Mouse (Mus musculus) spleen, postnatal 10 days (tissue): ENCODE measurements around the gene Pcsk5.
"Not testable (repeated sequence)": the region's sequence is repeated elsewhere in the genome, so short reads cannot be mapped to it uniquely, and the experiment has no call there.

Experiments
- DNase-seq, 2 experiments: peaks; one replicate each; pipeline ENCODE4 v3.0.0; 2021 to 2022; ENCODE audit warnings: low spot score in 2 of 2

Gene Pcsk5

GRCm38 (mm10) chr19:17476021-17476420, 361.4 kb downstream of the Pcsk5 start:
- no peak for DNase-seq

- DNase-seq: not testable (repeated sequence)
Measured at GRCm38 (mm10) chr19:17473138-17473537, 364.3 kb downstream of the Pcsk5 start.

GRCm38 (mm10) chr19:17471861-17472260, 365.6 kb downstream of the Pcsk5 start:
- DNase-seq: no peak

- no peak for DNase-seq
Measured at GRCm38 (mm10) chr19:17471196-17471595, 366.2 kb downstream of the Pcsk5 start.

GRCm38 (mm10) chr19:17467556-17468211, 369.7 kb downstream of the Pcsk5 start:
- no peak for DNase-seq

- DNase-seq: no peak
Measured at GRCm38 (mm10) chr19:17452001-17452400, 385.4 kb downstream of the Pcsk5 start.

GRCm38 (mm10) chr19:17443581-17443980, 393.9 kb downstream of the Pcsk5 start:
- DNase-seq: no peak

- no peak for DNase-seq
Measured at GRCm38 (mm10) chr19:17439476-17440189, 397.8 kb downstream of the Pcsk5 start.

- DNase-seq: no peak
Measured at GRCm38 (mm10) chr19:17436651-17437050, 400.8 kb downstream of the Pcsk5 start.

- DNase-seq: no peak
Measured at GRCm38 (mm10) chr19:17428561-17428914, 408.9 kb downstream of the Pcsk5 start.

- DNase-seq: no peak
Measured at GRCm38 (mm10) chr19:17427824-17428560, 409.4 kb downstream of the Pcsk5 start.

GRCm38 (mm10) chr19:17423306-17423705, 414.1 kb downstream of the Pcsk5 start:
- no peak for DNase-seq

GRCm38 (mm10) chr19:17417855-17418254, 419.6 kb downstream of the Pcsk5 start:
- no peak for DNase-seq

- no peak for DNase-seq
Measured at GRCm38 (mm10) chr19:17412915-17413459, 424.4 kb downstream of the Pcsk5 start.

GRCm38 (mm10) chr19:17410465-17411065, 426.9 kb downstream of the Pcsk5 start:
- no peak for DNase-seq

GRCm38 (mm10) chr19:17409351-17409750, 428.1 kb downstream of the Pcsk5 start:
- no peak for DNase-seq

- no peak for DNase-seq
Measured at GRCm38 (mm10) chr19:17408591-17408990, 428.8 kb downstream of the Pcsk5 start.

GRCm38 (mm10) chr19:17406823-17407222, 430.6 kb downstream of the Pcsk5 start:
- DNase-seq: no peak

- DNase-seq: no peak
Measured at GRCm38 (mm10) chr19:17403175-17403574, 434.3 kb downstream of the Pcsk5 start.

- no peak for DNase-seq
Measured at GRCm38 (mm10) chr19:17400571-17400970, 436.9 kb downstream of the Pcsk5 start.

- no peak for DNase-seq
Measured at GRCm38 (mm10) chr19:17399965-17400364, 437.5 kb downstream of the Pcsk5 start.

GRCm38 (mm10) chr19:17397922-17398321, 439.5 kb downstream of the Pcsk5 start:
- DNase-seq: no peak
